Mouse (Mus musculus): ENCODE measurements around the gene Tbl1x.

Gene Tbl1x

GRCm38 (mm10) chrX:77613041-77613440, 102.2 kb downstream of the Tbl1x start:
- no peak for DNase-seq

- DNase-seq: no peak
Measured at GRCm38 (mm10) chrX:77615735-77616293, 105.0 kb downstream of the Tbl1x start.

GRCm38 (mm10) chrX:77617368-77618144, 106.7 kb downstream of the Tbl1x start:
- DNase-seq: no peak

GRCm38 (mm10) chrX:77630439-77630838, 119.6 kb downstream of the Tbl1x start:
- DNase-seq: no peak

- no peak for DNase-seq
Measured at GRCm38 (mm10) chrX:77636499-77636898, 125.7 kb downstream of the Tbl1x start.

GRCm38 (mm10) chrX:77638076-77638475, 127.3 kb downstream of the Tbl1x start:
- peak; percentile 11 for DNase-seq

GRCm38 (mm10) chrX:77640301-77640700, 129.5 kb downstream of the Tbl1x start:
- DNase-seq: no peak

GRCm38 (mm10) chrX:77646164-77646563, 135.4 kb downstream of the Tbl1x start:
- no peak for DNase-seq

- DNase-seq: peak; percentile 14
Measured at GRCm38 (mm10) chrX:77650246-77650645, 139.4 kb downstream of the Tbl1x start.

- no peak for DNase-seq
Measured at GRCm38 (mm10) chrX:77662030-77662429, 151.2 kb downstream of the Tbl1x start.

- DNase-seq: no peak
Measured at GRCm38 (mm10) chrX:77663276-77663675, 152.5 kb downstream of the Tbl1x start.

- DNase-seq: no peak
Measured at GRCm38 (mm10) chrX:77665030-77665429, 154.2 kb downstream of the Tbl1x start.

- no peak for DNase-seq
Measured at GRCm38 (mm10) chrX:77666911-77667310, 156.1 kb downstream of the Tbl1x start.

GRCm38 (mm10) chrX:77667441-77667840, 156.6 kb downstream of the Tbl1x start:
- no peak for DNase-seq

GRCm38 (mm10) chrX:77669779-77670550, 159.2 kb downstream of the Tbl1x start:
- no peak for DNase-seq
